Mouse (Mus musculus) central nervous system, embryonic 14 days (tissue): Measurements from ENCODE around the gene Kcnq1. TPM values are rescaled to one million over a fixed set of nuclear protein-coding genes. Genes with fewer than 3 reads are reported as not detected.

ENCODE experiments used
- polyA plus RNA-seq: library from polyadenylated mRNA; depleted of rRNA; stranded (reverse); fragments of >200 nt; gene quantifications from 2 replicates; pipeline ENCODE4 v1.2.3, GENCODE M21; 2012; rRNA removed

Gene Kcnq1
- polyA plus RNA-seq = 0.90 and 1.7 TPM in 2 replicates

GRCm38 (mm10) chr7:143106062-143106461 is at the start of gene Kcnq1:
Kcnq1 (plus strand) TSS chr7:143106362.

GRCm38 (mm10) chr7:143068882-143069591 is 37.1 kb upstream of the Kcnq1 start, which contains the start of gene Tssc4:
Tssc4 (plus strand) TSS chr7:143069249.

GRCm38 (mm10) chr7:143094592-143095553 is 11.3 kb upstream of the Kcnq1 start, which contains the start of gene Trpm5:
Trpm5 (minus strand) TSS chr7:143094642.

GRCm38 (mm10) chr7:143460874-143461273 is 354.7 kb downstream of the Kcnq1 start, which contains the start of gene Cdkn1c:
Cdkn1c (minus strand) TSS chr7:143461050.

GRCm38 (mm10) chr7:143473347-143474101 is 367.4 kb downstream of the Kcnq1 start, which contains the start of gene Slc22a18:
Slc22a18 (plus strand) TSS chr7:143473736.

Other genes with a start within 250 kb of the Kcnq1 start
- gene Th, start 175.2 kb upstream of the Kcnq1 start, polyA plus RNA-seq = 12.1 and 19.5 TPM in 2 replicates
- gene Ascl2, start 137.1 kb upstream of the Kcnq1 start, polyA plus RNA-seq = 0.91 and 0.97 TPM in 2 replicates
- gene Tspan32, start 101.3 kb upstream of the Kcnq1 start, polyA plus RNA-seq = 0.42 and 0.60 TPM in 2 replicates
- 183 and 270 TPM in 2 replicates for gene Cd81, start 53.6 kb upstream of the Kcnq1 start, polyA plus RNA-seq
- gene Tssc4, start 37.1 kb upstream of the Kcnq1 start, polyA plus RNA-seq = 129 and 130 TPM in 2 replicates
- 2.9 and 10.2 TPM in 2 replicates for gene Trpm5, start 11.7 kb upstream of the Kcnq1 start, polyA plus RNA-seq